Mouse (Mus musculus) CH12.LX (cell line): Measurements from ENCODE around the gene Cntrl. TPM values are rescaled to one million over a fixed set of nuclear protein-coding genes. Genes with fewer than 3 reads are reported as not detected.

ENCODE experiments used
- DNase-seq: peaks from one replicate; pipeline ENCODE4 v3.0.0-alpha.2; 2013; ENCODE audit errors: extremely low read depth
- H3K27ac ChIP-seq: 2 replicates; pipeline ENCODE4 v1.5.1; 2012; ENCODE audit warnings: low read depth, mild to moderate bottlenecking, control low read depth, moderate library complexity; ENCODE audit not compliant: insufficient read depth
- H3K27me3 ChIP-seq: replicated peaks from 2 replicates; pipeline ENCODE3; 2012; ENCODE audit warnings: inconsistent platforms
- H3K36me3 ChIP-seq, 2 experiments: replicated peaks in 1 of 2; 2 replicates each; pipeline versions ENCODE3 to v1.6.1; 2012; ENCODE audit warnings: inconsistent platforms in 1 of 2, low read length in 1 of 2, mild to moderate bottlenecking in 1 of 2, mixed read lengths in 1 of 2, moderate library complexity in 1 of 2; ENCODE audit not compliant: control insufficient read depth in 1 of 2, insufficient read depth in 1 of 2
- H3K4me1 ChIP-seq, 2 experiments: 2 replicates each; pipeline ENCODE4 v1.6.1; 2012; ENCODE audit warnings: inconsistent platforms in 1 of 2, moderate library complexity in 1 of 2; ENCODE audit not compliant: insufficient read depth in 2 of 2, control insufficient read depth in 1 of 2
- H3K4me2 ChIP-seq: 2 replicates; pipeline ENCODE4 v1.6.1; 2012; ENCODE audit warnings: low read depth, mild to moderate bottlenecking, control low read depth; ENCODE audit not compliant: poor library complexity, insufficient read depth, severe bottlenecking
- H3K4me3 ChIP-seq, 3 experiments: fragments of 150-350 bp in 1 of 3; sonication (generic) in 1 of 3; replicated peaks in 1 of 3; 2 replicates each; pipeline versions ENCODE3 to v1.5.1; 2011 to 2012; ENCODE audit warnings: low read depth in 2 of 3, low read length in 2 of 3, mild to moderate bottlenecking in 2 of 3, moderate library complexity in 2 of 3, control low read depth in 1 of 3, improper control_type of control experiment in 1 of 3, inconsistent platforms in 1 of 3, mixed read lengths in 1 of 3; ENCODE audit not compliant: poor library complexity in 1 of 3
- H3K79me2 ChIP-seq: replicated peaks from 2 replicates; pipeline ENCODE4 v1.6.1; 2012; ENCODE audit warnings: mild to moderate bottlenecking, moderate library complexity; ENCODE audit not compliant: control insufficient read depth, poor library complexity, insufficient read depth, severe bottlenecking; ENCODE audit errors: extremely low read depth
- H3K9ac ChIP-seq: 2 replicates; pipeline ENCODE4 v1.6.1; 2012; ENCODE audit warnings: low read depth, mild to moderate bottlenecking, control low read depth, moderate library complexity; ENCODE audit not compliant: insufficient read depth
- H3K9me3 ChIP-seq: replicated peaks from 2 replicates; pipeline ENCODE3; 2012; ENCODE audit warnings: low read length, inconsistent platforms, mixed read lengths
- ELF1 ChIP-seq: IDR thresholded peaks from 2 replicates; pipeline ENCODE4 v1.6.1; 2014; ENCODE audit warnings: low read depth, mild to moderate bottlenecking, inconsistent platforms, low read length, improper control_type of control experiment
- HCFC1 ChIP-seq: IDR thresholded peaks from 2 replicates; pipeline ENCODE4 v1.6.1; 2012; ENCODE audit warnings: low read depth, mild to moderate bottlenecking, inconsistent platforms, low read length, improper control_type of control experiment
- JUN ChIP-seq: IDR thresholded peaks from 2 replicates; pipeline ENCODE4 v1.6.1; 2011; ENCODE audit warnings: low read depth, mild to moderate bottlenecking, low read length, improper control_type of control experiment, moderate library complexity; ENCODE audit not compliant: insufficient read depth
- JUND ChIP-seq: conservative IDR thresholded peaks from 2 replicates; pipeline ENCODE4 v1.6.1; 2011; ENCODE audit warnings: low read depth, low read length, improper control_type of control experiment
- MAX ChIP-seq: IDR thresholded peaks from 2 replicates; pipeline ENCODE4 v1.6.1; 2011; ENCODE audit warnings: low read length, improper control_type of control experiment
- MYC ChIP-seq: IDR thresholded peaks from 2 replicates; pipeline ENCODE4 v1.6.1; 2011; ENCODE audit warnings: low read depth, mild to moderate bottlenecking, improper control_type of control experiment, low read length
- NELFE ChIP-seq: IDR thresholded peaks from 2 replicates; pipeline ENCODE4 v1.6.1; 2011; ENCODE audit warnings: low read depth, low read length, improper control_type of control experiment
- NRF1 ChIP-seq: IDR thresholded peaks from 2 replicates; pipeline ENCODE4 v1.6.1; 2014; ENCODE audit warnings: low read depth, mild to moderate bottlenecking, inconsistent platforms, low read length, improper control_type of control experiment, moderate library complexity
- POLR2A ChIP-seq: IDR thresholded peaks from 2 replicates; pipeline ENCODE4 v1.6.1; 2011; ENCODE audit warnings: low read depth, mild to moderate bottlenecking, improper control_type of control experiment, low read length
- POLR2AphosphoS2 ChIP-seq: IDR thresholded peaks from 2 replicates; pipeline ENCODE4 v1.6.1; 2011; ENCODE audit warnings: low read depth, low read length, improper control_type of control experiment
- RAD21 ChIP-seq: IDR thresholded peaks from 2 replicates; pipeline ENCODE4 v1.6.1; 2011; ENCODE audit warnings: low read depth, mild to moderate bottlenecking, low read length, improper control_type of control experiment, moderate library complexity
- SMC3 ChIP-seq: IDR thresholded peaks from 2 replicates; pipeline ENCODE4 v1.6.1; 2011; ENCODE audit warnings: low read depth, low read length, improper control_type of control experiment
- TBP ChIP-seq: conservative IDR thresholded peaks from 2 replicates; pipeline ENCODE4 v1.6.1; 2011; ENCODE audit warnings: low read depth, low read length, improper control_type of control experiment
- UBTF ChIP-seq: IDR thresholded peaks from 2 replicates; pipeline ENCODE4 v1.6.1; 2012; ENCODE audit warnings: low read depth, mild to moderate bottlenecking, inconsistent platforms, low read length, improper control_type of control experiment, moderate library complexity
- USF2 ChIP-seq: conservative IDR thresholded peaks from 2 replicates; pipeline ENCODE4 v1.6.1; 2011; ENCODE audit warnings: low read depth, low read length, improper control_type of control experiment
- ZC3H11A ChIP-seq: IDR thresholded peaks from 2 replicates; pipeline ENCODE4 v1.6.1; 2012; ENCODE audit warnings: low read depth, mild to moderate bottlenecking, inconsistent platforms, low read length, improper control_type of control experiment
- ZMIZ1 ChIP-seq: IDR thresholded peaks from 2 replicates; pipeline ENCODE4 v1.6.1; 2012; ENCODE audit warnings: low read depth, mild to moderate bottlenecking, inconsistent platforms, low read length, improper control_type of control experiment
- dilution Hi-C: fragments of 300-500 bp; cut with MboI; formaldehyde crosslinking; loops from 2 replicates; pipeline ENCODE4 v1.14.3; 2020; ENCODE audit warnings: low sequenced_read_pairs; ENCODE audit not compliant: extremely low pct_unique_long_range_greater_than_20kb, extremely low pct_ligation_motif_present
- in situ Hi-C: fragments of 300-500 bp; cut with MboI; formaldehyde crosslinking; loops from 3 replicates; pipeline ENCODE4 v1.14.3; 2019; ENCODE audit warnings: low sequenced_read_pairs, low pct_ligation_motif_present, low pct_unique_long_range_greater_than_20kb, mixed read lengths
- polyA plus RNA-seq: library from polyadenylated mRNA; unstranded; fragments of >175 nt; gene quantifications from 2 replicates; pipeline ENCODE4 v1.2.1, GENCODE M21; 2012; ENCODE audit warnings: low read depth; ENCODE audit not compliant: insufficient read length
- total RNA-seq, 2 experiments: library from RNA; depleted of rRNA; stranded (reverse); fragments of 300-350 nt in 1 of 2; fragments of >200 nt in 1 of 2; gene quantifications; 2 replicates each; pipeline ENCODE4 v1.2.3; 2012 to 2014

Cntrl gene
- total and polyA plus RNA-seq, 3 experiments: 55.6 to 69.7 (median 64.5) TPM

DNA sequence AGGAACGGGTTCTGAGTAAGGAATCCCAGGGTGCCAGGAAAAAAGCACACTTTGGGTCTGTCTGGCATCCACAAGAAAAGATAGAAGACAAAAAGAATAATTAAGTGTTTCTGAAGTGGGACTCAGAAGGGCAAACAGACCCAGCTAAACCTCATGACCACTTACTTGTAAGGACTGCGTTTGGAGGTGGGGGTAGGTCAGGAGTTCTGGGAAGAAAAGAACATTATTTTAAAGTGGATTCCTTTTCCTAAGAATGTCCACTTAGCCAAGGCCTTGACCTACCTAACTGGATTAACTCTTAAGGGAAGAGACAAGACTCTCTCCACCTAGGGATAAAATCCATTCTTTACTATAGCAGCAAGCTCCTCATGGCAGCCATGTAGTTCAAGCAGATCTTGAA, 36.7 kb upstream of the Cntrl start:
- no peak overlapping the region for H3K4me2 ChIP-seq
- no peak overlapping the region for H3K27ac ChIP-seq
- no peak overlapping the region for H3K9ac ChIP-seq
- H3K4me3 ChIP-seq: no peak overlapping the region
- no peaks in the 10 kb centered on the region for H3K27me3 ChIP-seq
- dilution Hi-C loops (no loop called here), in situ Hi-C loops (no loop called here)
- peaks cover 7 to 28% of the 10 kb centered on the region in 2 experiments for H3K36me3 ChIP-seq
- DNase-seq: no peak
- H3K79me2 ChIP-seq: peaks cover 6% of the 10 kb centered on the region; the same call in 1 of the 2 replicates
- TF ChIP-seq SMC3 (no peak), MAX (no peak), MYC (no peak), POLR2A (no peak), USF2 (no peak), JUN (no peak), POLR2AphosphoS2 (no peak), RAD21 (no peak), ZC3H11A (no peak), JUND (no peak), UBTF (no peak), ZMIZ1 (no peak), TBP (no peak), NELFE (no peak)
- TF ChIP-seq, all 38 proteins: peak for 0
- Histone ChIP-seq H3K4me1 (peaks cover 0 to 11% of the 10 kb centered on the region in 2 experiments; a peak in 3 of 4 replicates), H3K9me3 (peaks cover 12% of the 10 kb centered on the region)

DNA sequence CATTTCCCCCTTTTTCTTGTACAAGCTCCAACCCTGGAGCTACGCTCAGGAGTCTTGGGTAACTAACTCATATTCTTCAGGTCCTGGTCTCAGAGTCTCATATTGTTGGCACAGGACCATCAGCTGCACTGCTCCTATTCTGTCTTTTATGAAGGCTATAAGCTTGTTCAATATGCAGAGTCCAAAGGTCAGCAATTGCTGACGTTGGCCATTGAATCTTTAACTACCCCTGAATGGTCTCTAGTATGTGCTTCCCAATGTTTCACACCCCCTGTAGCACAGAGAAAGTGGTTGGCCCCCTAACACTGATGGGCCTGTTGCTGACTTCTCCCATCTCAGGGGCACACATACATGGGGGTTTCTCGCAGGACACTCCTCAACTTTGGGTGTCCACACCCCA, 35.0 kb upstream of the Cntrl start:
- Histone ChIP-seq H3K4me3 (no peak overlapping the region), H3K9ac (no peak overlapping the region), H3K79me2 (no peaks in the 10 kb centered on the region), H3K4me1 (peaks cover 0 to 6% of the 10 kb centered on the region in 2 experiments; a peak in 2 of 4 replicates), H3K27me3 (no peaks in the 10 kb centered on the region), H3K9me3 (peaks cover 12% of the 10 kb centered on the region), H3K36me3 (peaks cover 7 to 23% of the 10 kb centered on the region in 2 experiments), H3K4me2 (no peak overlapping the region), H3K27ac (no peak overlapping the region)
- DNase-seq: no peak
- dilution Hi-C loops (no loop called here), in situ Hi-C loops (no loop called here)
- TF ChIP-seq ELF1 (no peak), POLR2A (no peak), NRF1 (no peak), HCFC1 (no peak)
